Mouse (Mus musculus): ENCODE data around the gene Wfdc15a. TPM values are rescaled to one million over a fixed set of nuclear protein-coding genes. Genes with fewer than 3 reads are reported as not detected.
"Not testable (repeated sequence)": the region's sequence is repeated elsewhere in the genome, so short reads cannot be mapped to it uniquely, and the experiment has no call there.

Gene Wfdc15a
- total and polyA plus RNA-seq, 3 experiments = not detected

DNA sequence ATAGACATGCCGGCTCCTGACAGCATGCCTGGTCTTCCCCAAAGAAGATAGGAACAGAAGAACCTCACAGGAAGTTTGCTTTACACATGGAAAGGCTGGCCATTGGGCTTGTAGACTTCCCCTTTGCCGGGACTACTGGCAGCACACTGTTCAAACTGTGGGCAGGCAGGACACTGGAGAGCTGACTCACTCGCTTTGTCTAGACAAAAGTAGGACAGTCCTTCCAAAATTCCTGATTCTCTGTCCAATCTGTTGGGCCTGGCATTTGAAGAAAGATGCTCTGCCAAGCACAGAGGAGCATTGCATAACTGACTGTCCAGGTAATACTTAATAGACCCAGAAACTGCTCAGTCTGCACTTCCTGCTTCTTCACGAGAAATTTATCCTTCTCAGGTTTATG, 6.7 kb upstream of the Wfdc15a start:
- peaks cover 9 to 20% of the 10 kb centered on the region in 2 experiments; a peak in 3 of 4 replicates for H3K4me1 ChIP-seq (ENCODE audit: control insufficient read depth in 1 of 2, insufficient read depth in 2 of 2)
- in situ Hi-C loops (cut with MboI; ENCODE audit: low pct_ligation_motif_present, low pct_unique_long_range_greater_than_20kb, low sequenced_read_pairs) = no loop called here
- TF ChIP-seq ZKSCAN1 (IDR thresholded peaks at IDR 0.05; ENCODE audit: borderline replicate concordance, low read depth, low read length) (no peak), POLR2A (IDR thresholded peaks at IDR 0.05; ENCODE audit: low read depth, low read length) (no peak), MEF2A (IDR thresholded peaks at IDR 0.05; ENCODE audit: borderline replicate concordance, low read depth, low read length) (no peak), KAT2A (IDR thresholded peaks at IDR 0.05; ENCODE audit: insufficient replicate concordance, low read length) (no peak), E2F4 (IDR thresholded peaks at IDR 0.05; ENCODE audit: insufficient replicate concordance, low read depth, low read length) (no peak), MYC (IDR thresholded peaks at IDR 0.05; ENCODE audit: low read depth, low read length) (no peak), MAZ (IDR thresholded peaks at IDR 0.05; ENCODE audit: low read depth, low read length) (no peak)
- no peak overlapping the region for H3K9ac ChIP-seq (ENCODE audit: insufficient read depth, low read depth)
- no peak for DNase-seq (ENCODE audit: extremely low read depth)
- no peaks in the 10 kb centered on the region for H3K79me2 ChIP-seq (replicated peaks; ENCODE audit: control insufficient read depth, extremely low read depth, insufficient read depth, poor library complexity, severe bottlenecking)
- no peak overlapping the region for H3K27ac ChIP-seq (ENCODE audit: insufficient read depth, low read depth)
- H3K36me3 ChIP-seq (replicated peaks in 1 of 2; ENCODE audit: control insufficient read depth in 1 of 2, insufficient read depth in 1 of 2, low read length in 1 of 2) = no peaks in the 10 kb centered on the region
- no peak overlapping the region for H3K4me3 ChIP-seq (replicated peaks in 1 of 3; ENCODE audit: low read depth in 2 of 3, low read length in 2 of 3, poor library complexity in 1 of 3)
- H3K27me3 ChIP-seq (replicated peaks) = no peaks in the 10 kb centered on the region
- no peak overlapping the region for H3K4me2 ChIP-seq (ENCODE audit: insufficient read depth, low read depth, poor library complexity, severe bottlenecking)
- peaks cover 2% of the 10 kb centered on the region for H3K9me3 ChIP-seq (replicated peaks; ENCODE audit: low read length)
- dilution Hi-C loops (cut with MboI; ENCODE audit: extremely low pct_ligation_motif_present, extremely low pct_unique_long_range_greater_than_20kb, low sequenced_read_pairs) = no loop called here

DNA sequence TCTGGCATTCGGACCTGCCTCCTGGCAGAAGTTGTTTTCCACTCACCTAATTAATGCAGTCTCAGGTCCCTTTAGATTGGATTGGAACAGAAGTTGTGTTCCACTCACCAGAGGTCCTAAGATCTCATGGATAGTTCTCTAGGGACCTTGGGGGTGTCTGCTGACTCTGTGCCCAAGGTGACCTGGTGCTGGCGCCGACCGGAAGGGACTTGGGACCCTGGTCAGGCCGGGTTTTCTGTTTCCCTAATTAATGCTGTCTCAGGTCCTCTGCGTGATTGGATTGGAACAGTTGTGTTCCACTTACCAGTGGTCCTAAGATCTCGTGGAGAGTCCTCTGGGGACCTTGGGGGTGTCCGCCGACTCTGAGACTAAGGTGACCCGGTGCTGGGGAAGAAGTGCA, 6.1 kb upstream of the Wfdc15a start:
- H3K27me3 ChIP-seq (replicated peaks); H3K9me3 ChIP-seq (replicated peaks; ENCODE audit: low read length); in situ Hi-C loops (cut with MboI; ENCODE audit: low pct_ligation_motif_present, low pct_unique_long_range_greater_than_20kb, low sequenced_read_pairs); H3K4me3 ChIP-seq (replicated peaks in 1 of 3; ENCODE audit: low read depth in 2 of 3, low read length in 2 of 3, poor library complexity in 1 of 3); H3K9ac ChIP-seq (ENCODE audit: insufficient read depth, low read depth); H3K79me2 ChIP-seq (replicated peaks; ENCODE audit: control insufficient read depth, extremely low read depth, insufficient read depth, poor library complexity, severe bottlenecking); H3K4me2 ChIP-seq (ENCODE audit: insufficient read depth, low read depth, poor library complexity, severe bottlenecking); DNase-seq (ENCODE audit: extremely low read depth); dilution Hi-C loops (cut with MboI; ENCODE audit: extremely low pct_ligation_motif_present, extremely low pct_unique_long_range_greater_than_20kb, low sequenced_read_pairs); H3K36me3 ChIP-seq (replicated peaks in 1 of 2; ENCODE audit: control insufficient read depth in 1 of 2, insufficient read depth in 1 of 2, low read length in 1 of 2); H3K27ac ChIP-seq (ENCODE audit: insufficient read depth, low read depth): not testable (repeated sequence)
- H3K4me1 ChIP-seq (ENCODE audit: control insufficient read depth in 1 of 2, insufficient read depth in 2 of 2) = peaks cover 9 to 17% of the 10 kb centered on the region in 2 experiments; a peak in 3 of 4 replicates

DNA sequence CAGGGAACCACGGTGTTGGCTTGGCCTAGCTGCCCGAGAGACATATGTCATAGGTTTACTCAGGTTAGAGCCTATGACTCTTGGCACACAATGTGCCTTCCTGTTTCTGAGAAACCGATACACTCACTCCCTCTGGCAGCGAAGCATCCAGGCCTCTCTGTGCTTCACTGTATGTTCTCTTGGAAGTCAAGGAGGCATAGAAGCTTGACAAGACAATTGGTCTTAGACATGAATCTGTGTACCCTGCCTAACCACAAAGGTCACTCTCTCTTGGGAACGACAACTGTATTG, 3.3 kb downstream of the Wfdc15a start:
- H3K9me3 ChIP-seq (replicated peaks; ENCODE audit: low read length) = peaks cover 3% of the 10 kb centered on the region
- dilution Hi-C loops (cut with MboI; ENCODE audit: extremely low pct_ligation_motif_present, extremely low pct_unique_long_range_greater_than_20kb, low sequenced_read_pairs) = no loop called here
- H3K36me3 ChIP-seq (replicated peaks in 1 of 2; ENCODE audit: control insufficient read depth in 1 of 2, insufficient read depth in 1 of 2, low read length in 1 of 2) = no peaks in the 10 kb centered on the region
- H3K27ac ChIP-seq (ENCODE audit: insufficient read depth, low read depth) = no peak overlapping the region
- H3K4me3 ChIP-seq (replicated peaks in 1 of 3; ENCODE audit: low read depth in 2 of 3, low read length in 2 of 3, poor library complexity in 1 of 3) = no peak overlapping the region
- peaks cover 19 to 32% of the 10 kb centered on the region in 2 experiments for H3K4me1 ChIP-seq (ENCODE audit: control insufficient read depth in 1 of 2, insufficient read depth in 2 of 2)
- in situ Hi-C loops (cut with MboI; ENCODE audit: low pct_ligation_motif_present, low pct_unique_long_range_greater_than_20kb, low sequenced_read_pairs) = no loop called here
- H3K9ac ChIP-seq (ENCODE audit: insufficient read depth, low read depth) = no peak overlapping the region
- no peak for DNase-seq (ENCODE audit: extremely low read depth)
- no peaks in the 10 kb centered on the region for H3K27me3 ChIP-seq (replicated peaks)
- TF ChIP-seq ZMIZ1 (IDR thresholded peaks at IDR 0.05; ENCODE audit: low read depth, low read length) = no peak
- TF ChIP-seq TCF12 (IDR thresholded peaks at IDR 0.05; ENCODE audit: low read depth, low read length) = 0 out of 2 replicates have a peak, but pooled peaks have one; percentile 8
- H3K79me2 ChIP-seq (replicated peaks; ENCODE audit: control insufficient read depth, extremely low read depth, insufficient read depth, poor library complexity, severe bottlenecking) = no peaks in the 10 kb centered on the region
- H3K4me2 ChIP-seq (ENCODE audit: insufficient read depth, low read depth, poor library complexity, severe bottlenecking) = peak overlapping the region; percentile 16; the same call in 1 of the 2 replicates

Measured in CH12.LX (cell line).